Mouse (Mus musculus): Measurements from ENCODE around the gene E130114P18Rik.

- TF ChIP-seq CTCF (IDR thresholded peaks at IDR 0.05; ENCODE audit: borderline replicate concordance, extremely low read depth, insufficient read depth, insufficient read length), result no peak
- no peak for TF ChIP-seq POLR2A (IDR thresholded peaks at IDR 0.05; ENCODE audit: borderline replicate concordance, extremely low read depth, insufficient read depth, insufficient read length, poor library complexity, severe bottlenecking)
Observed at GRCm38 (mm10) chr4:97611251-97611847, 166.5 kb downstream of the E130114P18Rik start.
